Comparison of ENCODE assay signal across 15 mouse cellular contexts in the genomic region with DNA sequence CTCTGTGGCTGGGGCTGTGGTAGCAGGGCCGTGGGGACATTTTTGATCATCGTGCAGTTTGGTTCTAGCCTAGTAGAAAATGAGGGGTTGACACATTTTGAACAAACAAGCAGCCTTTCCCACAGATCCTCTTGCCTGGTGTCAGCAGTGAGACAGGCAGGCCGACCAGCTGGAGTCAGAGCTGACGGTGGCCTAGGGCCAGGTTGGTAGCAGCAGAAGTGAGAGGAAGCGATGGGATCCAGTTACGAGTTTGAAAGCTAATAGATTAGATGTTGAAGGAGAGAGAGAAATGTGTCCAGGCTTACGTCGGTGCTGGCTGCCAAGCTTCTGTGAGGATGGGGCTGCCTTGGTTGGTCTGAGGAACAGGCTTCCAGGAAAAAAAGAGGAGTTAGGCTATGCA.
DNase-seq lines count a peak whose midpoint lies in the region; ATAC-seq lines count a peak whose summit lies in the region.
"Had no signal": no experiment of that assay in that cellular context is flagged by ENCODE, and none has a peak within 500 bp of the region (broad histone marks: within the 10 kb centered on the region; RNA-seq: fewer than 3 reads in every experiment).

No protein-coding gene starts in this region.

- H3K9ac ChIP-seq in forebrain, embryonic 15.5 days (replicated peaks): no peak overlapping the region
- H3K9ac ChIP-seq: heart, embryonic 15.5 days; midbrain, embryonic 12.5 days had no signal

- DNase-seq in frontal cortex, postnatal 10 days (ENCODE audit: low spot score in 2 of 2): peak; percentile 17 to 38
- DNase-seq in frontal cortex, postnatal 25 days (ENCODE audit: low spot score in 2 of 2): no peak
- peak; percentile 4 for DNase-seq in retina, postnatal 1 day
- DNase-seq in retina, embryonic 14.5 days (ENCODE audit: low spot score): no peak
- DNase-seq in left cerebral cortex, postnatal 4 days: peak; percentile 78
- no peak for DNase-seq in heart, postnatal 25 days (ENCODE audit: low spot score)
- no peak for DNase-seq in urinary bladder, postnatal 4 days (ENCODE audit: low spot score in 2 of 2)
- DNase-seq: adrenal gland, adult 2 months; B cell, adult 2 months; lung, adult 18-20 months; thymus, postnatal 25 days had no signal

- H3K4me2 ChIP-seq in forebrain, embryonic 15.5 days (replicated peaks): no peak overlapping the region
- H3K4me2 ChIP-seq: heart, embryonic 15.5 days; midbrain, embryonic 12.5 days had no signal

- WGBS in forebrain, embryonic 15.5 days: 35% methylated on average over 8 of the region's 8 CpGs

- H3K27ac ChIP-seq in forebrain, embryonic 15.5 days (replicated peaks): peak overlapping the region; percentile 80
- H3K27ac ChIP-seq: heart, embryonic 15.5 days; midbrain, embryonic 12.5 days had no signal

- intact Hi-C loops in left cerebral cortex, postnatal 4 days (cut with DNase I): no loop called here
- intact Hi-C loops in heart, postnatal 25 days (cut with DNase I): no loop called here

- H3K27me3 ChIP-seq in forebrain, embryonic 15.5 days: no peaks in the 10 kb centered on the region
- H3K27me3 ChIP-seq: heart, embryonic 15.5 days had no signal

- ATAC-seq in forebrain, embryonic 15.5 days (replicated peaks): peak; percentile 72
- ATAC-seq: intestine, embryonic 16.5 days had no signal

- H3K9me3 ChIP-seq in forebrain, embryonic 15.5 days: no peaks in the 10 kb centered on the region
- H3K9me3 ChIP-seq: heart, embryonic 15.5 days; midbrain, embryonic 12.5 days had no signal

- no peaks in the 10 kb centered on the region for H3K36me3 ChIP-seq in forebrain, embryonic 15.5 days
- H3K36me3 ChIP-seq: heart, embryonic 15.5 days; midbrain, embryonic 12.5 days had no signal

- H3K4me3 ChIP-seq in forebrain, embryonic 15.5 days: no peak overlapping the region
- H3K4me3 ChIP-seq: heart, embryonic 15.5 days; midbrain, embryonic 12.5 days had no signal

- peaks cover 31% of the 10 kb centered on the region for H3K4me1 ChIP-seq in forebrain, embryonic 15.5 days
- H3K4me1 ChIP-seq: heart, embryonic 15.5 days had no signal

Comparison
In these comparisons a context has a peak if more than half of its experiments do, and no peak if none do; other contexts are left out.
1. DNase-seq: peak in frontal cortex, postnatal 10 days (2 of 2), retina, postnatal 1 day (single experiment) and left cerebral cortex, postnatal 4 days (single experiment); none in frontal cortex, postnatal 25 days (0 of 2), retina, embryonic 14.5 days (single experiment), heart, postnatal 25 days (single experiment) and urinary bladder, postnatal 4 days (0 of 2).